Mouse (Mus musculus) brain, embryonic 14.5 days (tissue): Measurements from ENCODE around the gene Ccdc69.

ENCODE experiments used
- CTCF ChIP-seq: fragments of 200-500 bp; IDR thresholded peaks from 2 replicates; pipeline ENCODE4 v1.5.1; 2012; ENCODE audit warnings: inconsistent platforms, mild to moderate bottlenecking, moderate library complexity, borderline replicate concordance; ENCODE audit not compliant: insufficient read depth, insufficient read length; ENCODE audit errors: extremely low read depth
- POLR2A ChIP-seq: fragments of 200-500 bp; IDR thresholded peaks from 2 replicates; pipeline ENCODE4 v1.6.1; 2012; ENCODE audit warnings: mild to moderate bottlenecking, inconsistent platforms, borderline replicate concordance; ENCODE audit not compliant: poor library complexity, insufficient read depth, insufficient read length, severe bottlenecking; ENCODE audit errors: extremely low read depth

- no peak for TF ChIP-seq CTCF
- TF ChIP-seq POLR2A = no peak
Observed at GRCm38 (mm10) chr11:55113209-55113860, 35.4 kb upstream of the Ccdc69 start.
